Mouse (Mus musculus): Measurements from ENCODE around the gene Tmem127. TPM values are rescaled to one million over a fixed set of nuclear protein-coding genes. Genes with fewer than 3 reads are reported as not detected.
"Not testable (repeated sequence)": the region's sequence is repeated elsewhere in the genome, so short reads cannot be mapped to it uniquely, and the experiment has no call there.

Tmem127 gene
- polyA plus RNA-seq, 1 experiment from 2014 or later, result 25.9 TPM

DNA sequence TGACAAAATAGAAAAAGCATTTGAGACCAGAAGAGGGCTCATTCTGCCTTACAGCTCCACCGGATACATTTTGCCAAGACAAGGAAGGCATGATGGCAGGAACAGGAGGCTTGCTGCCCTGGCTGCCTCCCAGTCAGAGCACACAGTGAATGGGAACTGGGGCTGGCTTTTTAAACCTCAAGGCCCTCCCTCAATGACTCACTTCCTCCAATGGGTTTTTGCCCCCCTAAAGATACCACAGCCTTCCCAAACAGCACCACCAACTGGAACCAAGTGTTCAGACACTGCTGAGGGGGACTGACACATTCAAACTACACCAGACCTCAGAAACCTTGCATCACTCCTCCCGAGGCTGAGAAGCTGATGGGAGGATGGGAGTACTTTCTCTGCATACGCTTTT is 53.0 kb downstream of the Tmem127 start:
- H3K36me3 ChIP-seq (ENCODE audit: control insufficient read depth, insufficient read depth, low read length), result peaks cover 62% of the 10 kb centered on the region
- ATAC-seq (ENCODE audit: low read depth) (no peak), DNase-seq (ENCODE audit: low spot score) (no peak)
- no peaks in the 10 kb centered on the region for H3K4me1 ChIP-seq (ENCODE audit: control insufficient read depth, insufficient read depth, low read length)
- no peaks in the 10 kb centered on the region for H3K27me3 ChIP-seq (replicated peaks; ENCODE audit: control insufficient read depth, insufficient read depth, low read length)
- no peak overlapping the region for H3K9ac ChIP-seq (ENCODE audit: low read depth, low read length)
- H3K27ac ChIP-seq (replicated peaks; ENCODE audit: low read depth, low read length), result no peak overlapping the region
- H3K9me3 ChIP-seq (ENCODE audit: control insufficient read depth, low read length), result no peaks in the 10 kb centered on the region
- no peak overlapping the region for H3K4me3 ChIP-seq (ENCODE audit: low read depth, low read length)
- H3K4me2 ChIP-seq (ENCODE audit: low read depth, low read length), result no peak overlapping the region
- WGBS, result 75% methylated on average over 3 of the region's 3 CpGs

GRCm38 (mm10) chr2:127301883-127302282 is 54.2 kb downstream of the Tmem127 start:
- ATAC-seq (ENCODE audit: low read depth) (no peak), DNase-seq (ENCODE audit: low spot score) (no peak)
- Histone ChIP-seq H3K27ac (replicated peaks; ENCODE audit: low read depth, low read length) (no peak overlapping the region), H3K4me3 (ENCODE audit: low read depth, low read length) (no peak overlapping the region), H3K9me3 (ENCODE audit: control insufficient read depth, low read length) (no peaks in the 10 kb centered on the region), H3K9ac (ENCODE audit: low read depth, low read length) (no peak overlapping the region), H3K27me3 (replicated peaks; ENCODE audit: control insufficient read depth, insufficient read depth, low read length) (no peaks in the 10 kb centered on the region), H3K4me1 (ENCODE audit: control insufficient read depth, insufficient read depth, low read length) (no peaks in the 10 kb centered on the region), H3K4me2 (ENCODE audit: low read depth, low read length) (no peak overlapping the region), H3K36me3 (ENCODE audit: control insufficient read depth, insufficient read depth, low read length) (peaks cover 50% of the 10 kb centered on the region)
- 84% methylated on average over 3 of the region's 3 CpGs for WGBS

GRCm38 (mm10) chr2:127304192-127304591 is 56.5 kb downstream of the Tmem127 start:
- not testable (repeated sequence) for H3K4me3 ChIP-seq (ENCODE audit: low read depth, low read length); ATAC-seq (ENCODE audit: low read depth); DNase-seq (ENCODE audit: low spot score); H3K27ac ChIP-seq (replicated peaks; ENCODE audit: low read depth, low read length); H3K27me3 ChIP-seq (replicated peaks; ENCODE audit: control insufficient read depth, insufficient read depth, low read length); H3K4me1 ChIP-seq (ENCODE audit: control insufficient read depth, insufficient read depth, low read length); H3K4me2 ChIP-seq (ENCODE audit: low read depth, low read length); H3K9ac ChIP-seq (ENCODE audit: low read depth, low read length); H3K9me3 ChIP-seq (ENCODE audit: control insufficient read depth, low read length)
- WGBS, result 94% methylated on average over 4 of the region's 4 CpGs
- H3K36me3 ChIP-seq (ENCODE audit: control insufficient read depth, insufficient read depth, low read length), result peaks cover 27% of the 10 kb centered on the region

- 84% methylated on average over 3 of the region's 3 CpGs for WGBS
- Histone ChIP-seq H3K9ac (ENCODE audit: low read depth, low read length) (no peak overlapping the region), H3K27me3 (replicated peaks; ENCODE audit: control insufficient read depth, insufficient read depth, low read length) (no peaks in the 10 kb centered on the region), H3K4me1 (ENCODE audit: control insufficient read depth, insufficient read depth, low read length) (no peaks in the 10 kb centered on the region), H3K9me3 (ENCODE audit: control insufficient read depth, low read length) (no peaks in the 10 kb centered on the region), H3K4me3 (ENCODE audit: low read depth, low read length) (no peak overlapping the region), H3K4me2 (ENCODE audit: low read depth, low read length) (no peak overlapping the region), H3K27ac (replicated peaks; ENCODE audit: low read depth, low read length) (no peak overlapping the region), H3K36me3 (ENCODE audit: control insufficient read depth, insufficient read depth, low read length) (peaks cover 21% of the 10 kb centered on the region)
- DNase-seq (ENCODE audit: low spot score) (no peak), ATAC-seq (ENCODE audit: low read depth) (no peak)
Measured at GRCm38 (mm10) chr2:127304609-127305210, 57.0 kb downstream of the Tmem127 start.

GRCm38 (mm10) chr2:127306123-127306522 is 58.4 kb downstream of the Tmem127 start:
- no peak overlapping the region for H3K4me3 ChIP-seq (ENCODE audit: low read depth, low read length)
- ATAC-seq (ENCODE audit: low read depth), result no peak

GRCm38 (mm10) chr2:127307179-127307578 is 59.5 kb downstream of the Tmem127 start:
- no peak for ATAC-seq (ENCODE audit: low read depth)
- H3K4me2 ChIP-seq (ENCODE audit: low read depth, low read length), result no peak overlapping the region
- WGBS, result 36% methylated on average over 3 of the region's 3 CpGs

More at GRCm38 (mm10) chr2:127306123-127306522, 58.4 kb downstream of the Tmem127 start:
- Histone ChIP-seq H3K27ac (replicated peaks; ENCODE audit: low read depth, low read length) (no peak overlapping the region), H3K36me3 (ENCODE audit: control insufficient read depth, insufficient read depth, low read length) (peaks cover 7% of the 10 kb centered on the region; the same call in 1 of the 2 replicates), H3K9ac (ENCODE audit: low read depth, low read length) (no peak overlapping the region), H3K4me2 (ENCODE audit: low read depth, low read length) (no peak overlapping the region), H3K4me1 (ENCODE audit: control insufficient read depth, insufficient read depth, low read length) (no peaks in the 10 kb centered on the region), H3K27me3 (replicated peaks; ENCODE audit: control insufficient read depth, insufficient read depth, low read length) (no peaks in the 10 kb centered on the region), H3K9me3 (ENCODE audit: control insufficient read depth, low read length) (no peaks in the 10 kb centered on the region)
- DNase-seq (ENCODE audit: low spot score), result no peak

GRCm38 (mm10) chr2:127308660-127309059 is 61.0 kb downstream of the Tmem127 start:
- 92% methylated on average over 2 of the region's 2 CpGs for WGBS
- H3K9ac ChIP-seq (ENCODE audit: low read depth, low read length), result no peak overlapping the region

More at GRCm38 (mm10) chr2:127307179-127307578, 59.5 kb downstream of the Tmem127 start:
- no peak overlapping the region for H3K27ac ChIP-seq (replicated peaks; ENCODE audit: low read depth, low read length)
- H3K4me1 ChIP-seq (ENCODE audit: control insufficient read depth, insufficient read depth, low read length), result no peaks in the 10 kb centered on the region
- H3K27me3 ChIP-seq (replicated peaks; ENCODE audit: control insufficient read depth, insufficient read depth, low read length), result no peaks in the 10 kb centered on the region
- no peak overlapping the region for H3K9ac ChIP-seq (ENCODE audit: low read depth, low read length)
- DNase-seq (ENCODE audit: low spot score), result no peak
- no peak overlapping the region for H3K4me3 ChIP-seq (ENCODE audit: low read depth, low read length)
- no peaks in the 10 kb centered on the region for H3K9me3 ChIP-seq (ENCODE audit: control insufficient read depth, low read length)
- no peaks in the 10 kb centered on the region for H3K36me3 ChIP-seq (ENCODE audit: control insufficient read depth, insufficient read depth, low read length)

DNA sequence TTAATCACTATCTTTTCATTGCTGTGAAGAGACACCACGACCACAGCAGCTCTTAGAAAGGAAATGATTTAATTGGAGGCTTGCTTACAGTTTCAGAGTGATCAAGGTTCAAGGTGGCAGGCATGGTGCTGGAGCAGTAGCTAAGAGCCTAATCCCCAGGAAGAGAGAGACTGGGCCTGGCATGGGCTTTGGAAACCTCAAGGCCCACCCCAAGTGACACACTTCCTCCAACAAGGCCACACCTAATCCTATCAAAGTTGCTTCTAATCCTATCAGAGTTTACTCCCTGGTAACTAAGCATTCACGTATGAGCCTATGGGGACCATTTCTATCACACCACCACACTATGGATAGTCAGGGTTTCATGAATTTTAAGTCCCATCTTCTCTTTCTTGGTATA is 62.5 kb downstream of the Tmem127 start:
- no peaks in the 10 kb centered on the region for H3K9me3 ChIP-seq (ENCODE audit: control insufficient read depth, low read length)
- H3K27me3 ChIP-seq (replicated peaks; ENCODE audit: control insufficient read depth, insufficient read depth, low read length), result no peaks in the 10 kb centered on the region
- no peak overlapping the region for H3K27ac ChIP-seq (replicated peaks; ENCODE audit: low read depth, low read length)
- DNase-seq (ENCODE audit: low spot score) (no peak), ATAC-seq (ENCODE audit: low read depth) (no peak)
- H3K4me1 ChIP-seq (ENCODE audit: control insufficient read depth, insufficient read depth, low read length), result no peaks in the 10 kb centered on the region
- WGBS, result 50% methylated on average over 2 of the region's 2 CpGs
- H3K9ac ChIP-seq (ENCODE audit: low read depth, low read length), result no peak overlapping the region
- H3K4me2 ChIP-seq (ENCODE audit: low read depth, low read length), result no peak overlapping the region
- H3K36me3 ChIP-seq (ENCODE audit: control insufficient read depth, insufficient read depth, low read length), result no peaks in the 10 kb centered on the region
- H3K4me3 ChIP-seq (ENCODE audit: low read depth, low read length), result no peak overlapping the region

More at GRCm38 (mm10) chr2:127308660-127309059, 61.0 kb downstream of the Tmem127 start:
- DNase-seq (ENCODE audit: low spot score), result no peak
- no peaks in the 10 kb centered on the region for H3K9me3 ChIP-seq (ENCODE audit: control insufficient read depth, low read length)
- H3K27ac ChIP-seq (replicated peaks; ENCODE audit: low read depth, low read length), result no peak overlapping the region
- no peaks in the 10 kb centered on the region for H3K4me1 ChIP-seq (ENCODE audit: control insufficient read depth, insufficient read depth, low read length)
- no peak overlapping the region for H3K4me3 ChIP-seq (ENCODE audit: low read depth, low read length)
- H3K27me3 ChIP-seq (replicated peaks; ENCODE audit: control insufficient read depth, insufficient read depth, low read length), result no peaks in the 10 kb centered on the region
- H3K4me2 ChIP-seq (ENCODE audit: low read depth, low read length), result no peak overlapping the region
- H3K36me3 ChIP-seq (ENCODE audit: control insufficient read depth, insufficient read depth, low read length), result no peaks in the 10 kb centered on the region
- ATAC-seq (ENCODE audit: low read depth), result no peak

GRCm38 (mm10) chr2:127310685-127311084 is 63.0 kb downstream of the Tmem127 start:
- Histone ChIP-seq H3K36me3 (ENCODE audit: control insufficient read depth, insufficient read depth, low read length) (no peaks in the 10 kb centered on the region), H3K4me3 (ENCODE audit: low read depth, low read length) (no peak overlapping the region), H3K9ac (ENCODE audit: low read depth, low read length) (no peak overlapping the region), H3K4me2 (ENCODE audit: low read depth, low read length) (no peak overlapping the region), H3K27ac (replicated peaks; ENCODE audit: low read depth, low read length) (no peak overlapping the region), H3K27me3 (replicated peaks; ENCODE audit: control insufficient read depth, insufficient read depth, low read length) (no peaks in the 10 kb centered on the region), H3K4me1 (ENCODE audit: control insufficient read depth, insufficient read depth, low read length) (no peaks in the 10 kb centered on the region), H3K9me3 (ENCODE audit: control insufficient read depth, low read length) (no peaks in the 10 kb centered on the region)
- DNase-seq (ENCODE audit: low spot score), result no peak
- no peak for ATAC-seq (ENCODE audit: low read depth)
- WGBS, result 89% methylated on average over 7 of the region's 7 CpGs

Data from embryonic facial prominence, embryonic 14.5 days (tissue).